Mouse (Mus musculus) MEL (cell line): ENCODE data around the gene Slc16a12. TPM values are rescaled to one million over a fixed set of nuclear protein-coding genes. Genes with fewer than 3 reads are reported as not detected.
A peak's percentile ranks its signal among the peaks of the same experiment; 100 is the strongest.

Source experiments
- DNase-seq: peaks from one replicate; pipeline ENCODE4 v3.0.0; 2011; ENCODE audit warnings: low read depth, low spot score
- H3K27ac ChIP-seq: 2 replicates; pipeline ENCODE4 v1.5.1; 2012; ENCODE audit warnings: low read depth, mild to moderate bottlenecking, control low read depth, low read length, moderate library complexity; ENCODE audit not compliant: control insufficient read depth
- H3K27me3 ChIP-seq, 2 experiments: fragments of 150-350 bp in 1 of 2; sonication (generic) in 1 of 2; 2 replicates each; pipeline ENCODE4 v1.6.1; 2012; ENCODE audit warnings: low read length in 2 of 2, mild to moderate bottlenecking in 2 of 2, improper control_type of control experiment in 1 of 2, moderate library complexity in 1 of 2; ENCODE audit not compliant: insufficient read depth in 2 of 2, control insufficient read depth in 1 of 2
- H3K36me3 ChIP-seq, 2 experiments: 2 replicates each; pipeline ENCODE4 v1.6.1; 2012 to 2014; ENCODE audit warnings: low read length in 2 of 2, improper control_type of control experiment in 1 of 2, inconsistent platforms in 1 of 2, mild to moderate bottlenecking in 1 of 2; ENCODE audit not compliant: insufficient read depth in 2 of 2, control insufficient read depth in 1 of 2
- H3K4me1 ChIP-seq, 2 experiments: fragments of 150-350 bp in 1 of 2; sonication (generic) in 1 of 2; 2 replicates each; pipeline ENCODE4 v1.6.1; 2012; ENCODE audit warnings: low read length in 2 of 2, improper control_type of control experiment in 1 of 2, mild to moderate bottlenecking in 1 of 2; ENCODE audit not compliant: insufficient read depth in 2 of 2, control insufficient read depth in 1 of 2
- H3K4me3 ChIP-seq, 2 experiments: fragments of 150-350 bp in 1 of 2; sonication (generic) in 1 of 2; 2 replicates each; pipeline ENCODE4 v1.5.1; 2012; ENCODE audit warnings: low read depth in 2 of 2, low read length in 2 of 2, mild to moderate bottlenecking in 2 of 2, moderate library complexity in 2 of 2, control low read depth in 1 of 2, improper control_type of control experiment in 1 of 2; ENCODE audit not compliant: control insufficient read depth in 1 of 2, insufficient read depth in 1 of 2
- H3K79me2 ChIP-seq: 2 replicates; pipeline ENCODE4 v1.6.1; 2012; ENCODE audit warnings: mild to moderate bottlenecking, low read length, moderate library complexity; ENCODE audit not compliant: control insufficient read depth, poor library complexity, insufficient read depth
- H3K9ac ChIP-seq: 2 replicates; pipeline ENCODE4 v1.6.1; 2012; ENCODE audit warnings: low read depth, mild to moderate bottlenecking, control low read depth, low read length, moderate library complexity; ENCODE audit not compliant: control insufficient read depth, poor library complexity, severe bottlenecking
- H3K9me3 ChIP-seq: fragments of 150-350 bp; sonication (generic); replicated peaks from 2 replicates; pipeline ENCODE4 v1.6.1; 2012; ENCODE audit warnings: mild to moderate bottlenecking, low read length, improper control_type of control experiment, moderate library complexity; ENCODE audit not compliant: insufficient read depth
- CHD1 ChIP-seq: IDR thresholded peaks from 2 replicates; pipeline ENCODE4 v1.6.1; 2012; ENCODE audit warnings: low read depth, mild to moderate bottlenecking, inconsistent platforms, low read length, improper control_type of control experiment
- ELF1 ChIP-seq: IDR thresholded peaks from 2 replicates; pipeline ENCODE4 v1.6.1; 2014; ENCODE audit warnings: low read depth, mild to moderate bottlenecking, inconsistent platforms, low read length, improper control_type of control experiment, moderate library complexity
- EP300 ChIP-seq, 2 experiments: IDR thresholded peaks; 2 replicates each; pipeline ENCODE4 v1.6.1; 2011; ENCODE audit warnings: improper control_type of control experiment in 2 of 2, low read length in 2 of 2, low read depth in 1 of 2, mild to moderate bottlenecking in 1 of 2
- GATA1 ChIP-seq: IDR thresholded peaks from 2 replicates; pipeline ENCODE4 v1.6.1; 2011; ENCODE audit warnings: low read depth, low read length, improper control_type of control experiment
- HCFC1 ChIP-seq: IDR thresholded peaks from 2 replicates; pipeline ENCODE4 v1.6.1; 2012; ENCODE audit warnings: low read depth, mild to moderate bottlenecking, inconsistent platforms, low read length, improper control_type of control experiment, moderate library complexity
- MAFK ChIP-seq: IDR thresholded peaks from 2 replicates; pipeline ENCODE4 v1.6.1; 2011; ENCODE audit warnings: low read depth, mild to moderate bottlenecking, low read length, improper control_type of control experiment, borderline replicate concordance
- MAX ChIP-seq: IDR thresholded peaks from 2 replicates; pipeline ENCODE4 v1.6.1; 2011; ENCODE audit warnings: low read length, improper control_type of control experiment
- MAZ ChIP-seq: IDR thresholded peaks from 2 replicates; pipeline ENCODE4 v1.6.1; 2012; ENCODE audit warnings: low read depth, mild to moderate bottlenecking, inconsistent platforms, low read length, improper control_type of control experiment
- MEF2A ChIP-seq: IDR thresholded peaks from 2 replicates; pipeline ENCODE4 v1.6.1; 2014; ENCODE audit warnings: low read depth, mild to moderate bottlenecking, inconsistent platforms, low read length, improper control_type of control experiment; ENCODE audit not compliant: poor library complexity, insufficient replicate concordance, severe bottlenecking; ENCODE audit errors: extremely low read depth
- MXI1 ChIP-seq: IDR thresholded peaks from 2 replicates; pipeline ENCODE4 v1.6.1; 2011; ENCODE audit warnings: mild to moderate bottlenecking, low read depth, low read length, improper control_type of control experiment
- NELFE ChIP-seq: IDR thresholded peaks from 2 replicates; pipeline ENCODE4 v1.6.1; 2011; ENCODE audit warnings: low read depth, low read length, improper control_type of control experiment
- NRF1 ChIP-seq: IDR thresholded peaks from 2 replicates; pipeline ENCODE4 v1.6.1; 2014; ENCODE audit warnings: low read depth, mild to moderate bottlenecking, inconsistent platforms, low read length, improper control_type of control experiment, moderate library complexity; ENCODE audit not compliant: poor library complexity, insufficient read depth, severe bottlenecking
- POLR2A ChIP-seq, 2 experiments: IDR thresholded peaks; 2 replicates each; pipeline ENCODE4 v1.6.1; 2011 to 2012; ENCODE audit warnings: low read length in 2 of 2, mild to moderate bottlenecking in 2 of 2, control low read depth in 1 of 2, improper control_type of control experiment in 1 of 2, low read depth in 1 of 2, moderate library complexity in 1 of 2; ENCODE audit not compliant: control insufficient read depth in 1 of 2, insufficient read depth in 1 of 2, poor library complexity in 1 of 2
- RAD21 ChIP-seq: IDR thresholded peaks from 2 replicates; pipeline ENCODE4 v1.6.1; 2011; ENCODE audit warnings: mild to moderate bottlenecking, low read depth, low read length, improper control_type of control experiment
- SIN3A ChIP-seq: IDR thresholded peaks from 2 replicates; pipeline ENCODE4 v1.6.1; 2012; ENCODE audit warnings: low read length, improper control_type of control experiment, inconsistent platforms
- TAL1 ChIP-seq: IDR thresholded peaks from 2 replicates; pipeline ENCODE4 v1.6.1; 2012; ENCODE audit warnings: mild to moderate bottlenecking, inconsistent platforms, low read length, moderate library complexity, mixed read lengths
- USF1 ChIP-seq: IDR thresholded peaks from 2 replicates; pipeline ENCODE4 v1.6.1; 2014; ENCODE audit warnings: low read depth, mild to moderate bottlenecking, inconsistent platforms, low read length, improper control_type of control experiment, moderate library complexity
- polyA plus RNA-seq, 2 experiments: library from polyadenylated mRNA; stranded (reverse) in 1 of 2; unstranded in 1 of 2; fragments of >175 nt in 1 of 2; fragments of >200 nt in 1 of 2; gene quantifications; 2 replicates each; pipeline versions ENCODE4 v1.2.1 to v1.2.4; 2012; ENCODE audit warnings: low replicate concordance in 2 of 2, low read depth in 1 of 2; ENCODE audit not compliant: insufficient read length in 2 of 2, insufficient read depth in 1 of 2, missing spikeins in 1 of 2
- total RNA-seq: library from RNA; depleted of rRNA; stranded (reverse); fragments of 300-350 nt; gene quantifications from 2 replicates; pipeline ENCODE4 v1.2.3, GENCODE M21; 2012

Gene Slc16a12
- total and polyA plus RNA-seq, 3 experiments: 0.06 TPM; not detected in 2

- Histone ChIP-seq H3K9me3 (no peaks in the 10 kb centered on the region), H3K4me1 (0 out of 4 replicates have a peak, but pooled peaks cover 0 to 4% of the 10 kb centered on the region in 2 experiments), H3K27me3 (no peaks in the 10 kb centered on the region; a peak in 1 of 4 replicates), H3K27ac (no peak overlapping the region), H3K4me3 (no peak overlapping the region), H3K9ac (no peak overlapping the region), H3K36me3 (no peaks in the 10 kb centered on the region), H3K79me2 (no peaks in the 10 kb centered on the region)
- TF ChIP-seq ELF1 (no peak), MAFK (no peak), MXI1 (no peak), TAL1 (no peak), MAZ (no peak), CHD1 (no peak), EP300 (IDR thresholded peaks at IDR 0.05; ENCODE audit: low read depth in 1 of 2, low read length in 2 of 2) (no peak)
- peak; percentile 31 for DNase-seq
Measured at GRCm38 (mm10) chr19:34725418-34725817, 21.7 kb downstream of the Slc16a12 start.

- H3K9me3 ChIP-seq: no peaks in the 10 kb centered on the region
- H3K27ac ChIP-seq: no peak overlapping the region
- H3K4me3 ChIP-seq: no peak overlapping the region
- H3K9ac ChIP-seq: no peak overlapping the region
- H3K4me1 ChIP-seq: 0 out of 4 replicates have a peak, but pooled peaks cover 0 to 4% of the 10 kb centered on the region in 2 experiments
- no peak for DNase-seq
- H3K79me2 ChIP-seq: no peaks in the 10 kb centered on the region
- H3K36me3 ChIP-seq: no peaks in the 10 kb centered on the region
- no peaks in the 10 kb centered on the region; a peak in 1 of 4 replicates for H3K27me3 ChIP-seq
- TF ChIP-seq NRF1 (no peak), HCFC1 (no peak), NELFE (no peak)
Measured at GRCm38 (mm10) chr19:34724598-34724997, 22.5 kb downstream of the Slc16a12 start.

GRCm38 (mm10) chr19:34722541-34722940 is 24.5 kb downstream of the Slc16a12 start:
- Histone ChIP-seq H3K27me3 (peaks cover 2 to 5% of the 10 kb centered on the region in 2 experiments; a peak in 3 of 4 replicates), H3K9me3 (no peaks in the 10 kb centered on the region), H3K79me2 (no peaks in the 10 kb centered on the region), H3K4me3 (no peak overlapping the region), H3K9ac (no peak overlapping the region)
- TF ChIP-seq NELFE: no peak
- no peak for TF ChIP-seq POLR2A (IDR thresholded peaks at IDR 0.05; ENCODE audit: control insufficient read depth in 1 of 2, insufficient read depth in 1 of 2, low read depth in 1 of 2, low read length in 2 of 2, poor library complexity in 1 of 2)
- no peak for TF ChIP-seq RAD21
- TF ChIP-seq NRF1: no peak
- no peak for TF ChIP-seq MAX
- no peak for TF ChIP-seq EP300 (IDR thresholded peaks at IDR 0.05; ENCODE audit: low read depth in 1 of 2, low read length in 2 of 2)
- TF ChIP-seq USF1: no peak
- no peak for TF ChIP-seq GATA1
- TF ChIP-seq MXI1: no peak
- no peak for TF ChIP-seq SIN3A
- no peak for TF ChIP-seq MEF2A
- TF ChIP-seq, all 39 proteins: peak for 0
- Histone ChIP-seq H3K27ac (no peak overlapping the region), H3K36me3 (no peaks in the 10 kb centered on the region), H3K4me1 (0 out of 4 replicates have a peak, but pooled peaks cover 0 to 4% of the 10 kb centered on the region in 2 experiments)
- DNase-seq: no peak
